Mouse (Mus musculus): ENCODE measurements around the gene Tnrc6b. TPM values are rescaled to one million over a fixed set of nuclear protein-coding genes. Genes with fewer than 3 reads are reported as not detected.
A peak's percentile ranks its signal among the peaks of the same experiment; 100 is the strongest.

Gene Tnrc6b
- total and polyA plus RNA-seq, 3 experiments: 7.8 to 13.9 (median 8.0) TPM

GRCm38 (mm10) chr15:80920346-80920745, 209.2 kb downstream of the Tnrc6b start:
- H3K4me3 ChIP-seq (ENCODE audit: control insufficient read depth in 1 of 2, insufficient read depth in 1 of 2, low read depth in 2 of 2, low read length in 2 of 2): no peak overlapping the region
- H3K79me2 ChIP-seq (ENCODE audit: control insufficient read depth, insufficient read depth, low read length, poor library complexity): no peaks in the 10 kb centered on the region
- H3K36me3 ChIP-seq (ENCODE audit: control insufficient read depth in 1 of 2, insufficient read depth in 2 of 2, low read length in 2 of 2): peaks cover 0 to 14% of the 10 kb centered on the region in 2 experiments; a peak in 2 of 4 replicates
- H3K27me3 ChIP-seq (ENCODE audit: control insufficient read depth in 1 of 2, insufficient read depth in 2 of 2, low read length in 2 of 2): no peaks in the 10 kb centered on the region
- H3K9me3 ChIP-seq (replicated peaks; ENCODE audit: insufficient read depth, low read length): no peaks in the 10 kb centered on the region
- H3K9ac ChIP-seq (ENCODE audit: control insufficient read depth, low read depth, low read length, poor library complexity, severe bottlenecking): no peak overlapping the region
- H3K27ac ChIP-seq (ENCODE audit: control insufficient read depth, low read depth, low read length): no peak overlapping the region
- no peak for DNase-seq (ENCODE audit: low read depth, low spot score)
- no peak for TF ChIP-seq MYB (IDR thresholded peaks at IDR 0.05; ENCODE audit: low read depth, low read length)
- TF ChIP-seq CTCF (IDR thresholded peaks at IDR 0.05 in 2 of 3, conservative IDR thresholded peaks at IDR 0.05 in 1 of 3; ENCODE audit: control insufficient read depth in 1 of 3, insufficient read depth in 1 of 3, low read depth in 2 of 3, low read length in 3 of 3, poor library complexity in 1 of 3, severe bottlenecking in 1 of 3): no peak
- no peak for TF ChIP-seq ZKSCAN1 (IDR thresholded peaks at IDR 0.05; ENCODE audit: low read depth, low read length)
- no peak for TF ChIP-seq NELFE (IDR thresholded peaks at IDR 0.05; ENCODE audit: low read depth, low read length)
- no peak for TF ChIP-seq SIN3A (IDR thresholded peaks at IDR 0.05; ENCODE audit: low read length)
- TF ChIP-seq ZMIZ1 (IDR thresholded peaks at IDR 0.05; ENCODE audit: low read depth, low read length): no peak
- TF ChIP-seq POLR2AphosphoS5 (IDR thresholded peaks at IDR 0.05; ENCODE audit: borderline replicate concordance, low read depth, low read length): no peak
- no peak for TF ChIP-seq SMC3 (IDR thresholded peaks at IDR 0.05; ENCODE audit: low read depth, low read length)
- TF ChIP-seq TAL1 (IDR thresholded peaks at IDR 0.05; ENCODE audit: low read length): no peak
- TF ChIP-seq CHD2 (IDR thresholded peaks at IDR 0.05; ENCODE audit: low read length): no peak
- H3K4me1 ChIP-seq (ENCODE audit: control insufficient read depth in 1 of 2, insufficient read depth in 2 of 2, low read length in 2 of 2): no peaks in the 10 kb centered on the region

GRCm38 (mm10) chr15:80921781-80922180, 210.7 kb downstream of the Tnrc6b start:
- Histone ChIP-seq H3K27ac (ENCODE audit: control insufficient read depth, low read depth, low read length) (no peak overlapping the region), H3K9me3 (replicated peaks; ENCODE audit: insufficient read depth, low read length) (no peaks in the 10 kb centered on the region), H3K27me3 (ENCODE audit: control insufficient read depth in 1 of 2, insufficient read depth in 2 of 2, low read length in 2 of 2) (no peaks in the 10 kb centered on the region), H3K79me2 (ENCODE audit: control insufficient read depth, insufficient read depth, low read length, poor library complexity) (no peaks in the 10 kb centered on the region), H3K9ac (ENCODE audit: control insufficient read depth, low read depth, low read length, poor library complexity, severe bottlenecking) (no peak overlapping the region), H3K4me1 (ENCODE audit: control insufficient read depth in 1 of 2, insufficient read depth in 2 of 2, low read length in 2 of 2) (no peaks in the 10 kb centered on the region), H3K4me3 (ENCODE audit: control insufficient read depth in 1 of 2, insufficient read depth in 1 of 2, low read depth in 2 of 2, low read length in 2 of 2) (no peak overlapping the region), H3K36me3 (ENCODE audit: control insufficient read depth in 1 of 2, insufficient read depth in 2 of 2, low read length in 2 of 2) (peaks cover 0 to 14% of the 10 kb centered on the region in 2 experiments; a peak in 2 of 4 replicates)
- peak; percentile 35 for DNase-seq (ENCODE audit: low read depth, low spot score)
- TF ChIP-seq POLR2AphosphoS5 (IDR thresholded peaks at IDR 0.05; ENCODE audit: borderline replicate concordance, low read depth, low read length) (no peak), MAX (IDR thresholded peaks at IDR 0.05; ENCODE audit: low read length) (no peak), E2F4 (IDR thresholded peaks at IDR 0.05; ENCODE audit: borderline replicate concordance, low read depth, low read length) (no peak), BHLHE40 (IDR thresholded peaks at IDR 0.05; ENCODE audit: borderline replicate concordance, low read depth, low read length) (no peak), RAD21 (IDR thresholded peaks at IDR 0.05; ENCODE audit: low read depth, low read length) (no peak), HCFC1 (IDR thresholded peaks at IDR 0.05; ENCODE audit: low read depth, low read length) (no peak), POLR2A (IDR thresholded peaks at IDR 0.05; ENCODE audit: control insufficient read depth in 1 of 2, insufficient read depth in 1 of 2, low read depth in 1 of 2, low read length in 2 of 2, poor library complexity in 1 of 2) (no peak)

- TF ChIP-seq JUND (IDR thresholded peaks at IDR 0.05; ENCODE audit: low read depth, low read length) (no peak), RAD21 (IDR thresholded peaks at IDR 0.05; ENCODE audit: low read depth, low read length) (no peak), POLR2AphosphoS5 (IDR thresholded peaks at IDR 0.05; ENCODE audit: borderline replicate concordance, low read depth, low read length) (no peak), MYC (IDR thresholded peaks at IDR 0.05; ENCODE audit: low read depth, low read length) (no peak), MEF2A (IDR thresholded peaks at IDR 0.05; ENCODE audit: extremely low read depth, insufficient replicate concordance, low read depth, low read length, poor library complexity, severe bottlenecking) (no peak)
- no peak for DNase-seq (ENCODE audit: low read depth, low spot score)
- Histone ChIP-seq H3K9ac (ENCODE audit: control insufficient read depth, low read depth, low read length, poor library complexity, severe bottlenecking) (no peak overlapping the region), H3K4me3 (ENCODE audit: control insufficient read depth in 1 of 2, insufficient read depth in 1 of 2, low read depth in 2 of 2, low read length in 2 of 2) (no peak overlapping the region), H3K4me1 (ENCODE audit: control insufficient read depth in 1 of 2, insufficient read depth in 2 of 2, low read length in 2 of 2) (no peaks in the 10 kb centered on the region), H3K36me3 (ENCODE audit: control insufficient read depth in 1 of 2, insufficient read depth in 2 of 2, low read length in 2 of 2) (peaks cover 0 to 15% of the 10 kb centered on the region in 2 experiments; a peak in 2 of 4 replicates), H3K79me2 (ENCODE audit: control insufficient read depth, insufficient read depth, low read length, poor library complexity) (no peaks in the 10 kb centered on the region), H3K27ac (ENCODE audit: control insufficient read depth, low read depth, low read length) (no peak overlapping the region), H3K27me3 (ENCODE audit: control insufficient read depth in 1 of 2, insufficient read depth in 2 of 2, low read length in 2 of 2) (no peaks in the 10 kb centered on the region), H3K9me3 (replicated peaks; ENCODE audit: insufficient read depth, low read length) (no peaks in the 10 kb centered on the region)
These were observed 213.1 kb downstream of the Tnrc6b start for GRCm38 (mm10) chr15:80924211-80924610.

Data from MEL (cell line).